Mouse (Mus musculus) lung, adult 2 months (tissue): ENCODE measurements around the gene Ehd1.

Source experiments
- CTCF ChIP-seq: fragments of 200-500 bp; IDR thresholded peaks from 2 replicates; pipeline ENCODE4 v1.5.1; 2011; ENCODE audit warnings: mild to moderate bottlenecking, low read length, control low read depth; ENCODE audit not compliant: insufficient read depth
- POLR2A ChIP-seq: fragments of 200-500 bp; IDR thresholded peaks from 2 replicates; pipeline ENCODE4 v1.6.1; 2011; ENCODE audit warnings: low read depth, mild to moderate bottlenecking, control low read depth, low read length, borderline replicate concordance; ENCODE audit errors: extremely low read depth

GRCm38 (mm10) chr19:6236842-6237241 lies 39.7 kb upstream of the Ehd1 start:
- TF ChIP-seq CTCF (no peak), POLR2A (no peak)
